Mouse (Mus musculus) midbrain, postnatal 0 days (tissue): ENCODE results near the gene App. TPM values are rescaled to one million over a fixed set of nuclear protein-coding genes. Genes with fewer than 3 reads are reported as not detected.

Experiments
- ATAC-seq: fragments of 200-750 bp; cut with Nextera tagmentation; 2 replicates; pipeline ENCODE4 v1.8.0; 2017; ENCODE audit warnings: moderate number of reproducible peaks, mild to moderate bottlenecking, moderate TSS enrichment, moderate library complexity; ENCODE audit not compliant: low FRiP score
- DNase-seq: peaks from one replicate; pipeline ENCODE4 v3.0.0-alpha.2; 2015; ENCODE audit warnings: low spot score
- H3K27ac ChIP-seq: fragments of 300-500 bp; sonication (generic); 2 replicates; pipeline ENCODE4 v1.5.1; 2014; ENCODE audit warnings: low read depth, mild to moderate bottlenecking, low read length, mixed read lengths
- H3K27me3 ChIP-seq: fragments of 300-500 bp; sonication (generic); 2 replicates; pipeline ENCODE4 v1.6.1; 2014; ENCODE audit warnings: low read length, control low read depth, mixed read lengths; ENCODE audit not compliant: insufficient read depth
- H3K36me3 ChIP-seq: fragments of 300-500 bp; sonication (generic); 2 replicates; pipeline ENCODE4 v1.6.1; 2014; ENCODE audit warnings: low read length, control low read depth, mixed read lengths; ENCODE audit not compliant: insufficient read depth
- H3K4me1 ChIP-seq: fragments of 300-500 bp; sonication (generic); 2 replicates; pipeline ENCODE4 v1.6.1; 2014; ENCODE audit warnings: mild to moderate bottlenecking, control low read depth, antibody characterized with exemption, low read length, mixed read lengths; ENCODE audit not compliant: insufficient read depth
- H3K4me2 ChIP-seq: fragments of 300-500 bp; sonication (generic); 2 replicates; pipeline ENCODE4 v1.6.1; 2014; ENCODE audit warnings: low read depth, mild to moderate bottlenecking, low read length, mixed read lengths; ENCODE audit not compliant: poor library complexity, severe bottlenecking
- H3K4me3 ChIP-seq: fragments of 300-500 bp; sonication (generic); 2 replicates; pipeline ENCODE4 v1.5.1; 2014; ENCODE audit warnings: low read depth, mild to moderate bottlenecking, low read length, moderate library complexity
- H3K9ac ChIP-seq: fragments of 300-500 bp; sonication (generic); replicated peaks from 2 replicates; pipeline ENCODE4 v1.6.1; 2014; ENCODE audit warnings: mild to moderate bottlenecking, low read length, moderate library complexity, mixed read lengths; ENCODE audit not compliant: poor library complexity, severe bottlenecking
- H3K9me3 ChIP-seq: fragments of 300-500 bp; sonication (generic); 2 replicates; pipeline ENCODE4 v1.6.1; 2016; ENCODE audit warnings: low read length, control low read depth
- CTCF ChIP-seq: IDR thresholded peaks from 2 replicates; pipeline ENCODE4 v1.5.1; 2016; ENCODE audit warnings: antibody characterized with exemption, mild to moderate bottlenecking
- WGBS: fragments of 180-500 bp; shearing (Covaris S2); extraction: QIAGEN DNeasy Blood & Tissue Kit; methylation state at CpG from one replicate; pipeline ENCODE4 v1.1.7; 2014; 5-methylcytosine and 5-hydroxymethylcytosine counted together
- polyA plus RNA-seq: library from polyadenylated mRNA; unstranded; fragments of >200 nt; fragmentation: Nextera tagmentation; extraction: Ambion mirVana; gene quantifications from 2 replicates; pipeline ENCODE4 v1.2.1, GENCODE M21; 2015
- total RNA-seq: library from RNA; depleted of rRNA; stranded (reverse); fragments of >200 nt; gene quantifications from 2 replicates; pipeline ENCODE4 v1.2.3, GENCODE M21; 2014

The App gene
- total and polyA plus RNA-seq, 2 experiments from 2014 or later, result 511 to 597 TPM

GRCm38 (mm10) chr16:84927827-84928226 lies 245.7 kb downstream of the App start:
- DNase-seq (no peak), ATAC-seq (no peak)
- no peak overlapping the region for H3K9ac ChIP-seq
- no peaks in the 10 kb centered on the region for H3K9me3 ChIP-seq
- no peaks in the 10 kb centered on the region for H3K36me3 ChIP-seq
- no peak for TF ChIP-seq CTCF
- no peak overlapping the region for H3K4me2 ChIP-seq
- no peaks in the 10 kb centered on the region for H3K4me1 ChIP-seq
- 100% methylated on average over 1 of the region's 1 CpGs for WGBS
- H3K4me3 ChIP-seq, result no peak overlapping the region
- H3K27me3 ChIP-seq, result no peaks in the 10 kb centered on the region
- no peak overlapping the region for H3K27ac ChIP-seq

GRCm38 (mm10) chr16:84919649-84920308 lies 253.8 kb downstream of the App start:
- Histone ChIP-seq H3K4me1 (0 out of 2 replicates have a peak, but pooled peaks cover 2% of the 10 kb centered on the region), H3K9me3 (no peaks in the 10 kb centered on the region), H3K36me3 (no peaks in the 10 kb centered on the region), H3K27me3 (no peaks in the 10 kb centered on the region), H3K9ac (no peak overlapping the region), H3K4me2 (no peak overlapping the region), H3K27ac (no peak overlapping the region), H3K4me3 (no peak overlapping the region)
- 48% methylated on average over 5 of the region's 5 CpGs for WGBS
- DNase-seq, result no peak
- no peak for ATAC-seq
- no peak for TF ChIP-seq CTCF

GRCm38 (mm10) chr16:84919087-84919486 lies 254.5 kb downstream of the App start:
- Histone ChIP-seq H3K27ac (no peak overlapping the region), H3K9me3 (no peaks in the 10 kb centered on the region), H3K4me1 (0 out of 2 replicates have a peak, but pooled peaks cover 2% of the 10 kb centered on the region), H3K4me2 (no peak overlapping the region), H3K4me3 (no peak overlapping the region), H3K27me3 (no peaks in the 10 kb centered on the region), H3K9ac (no peak overlapping the region), H3K36me3 (no peaks in the 10 kb centered on the region)
- TF ChIP-seq CTCF, result no peak
- 76% methylated on average over 3 of the region's 3 CpGs for WGBS
- peak; percentile 10 for DNase-seq
- no peak for ATAC-seq

- DNase-seq, result peak; percentile 78
- Histone ChIP-seq H3K4me3 (no peak overlapping the region), H3K27me3 (no peaks in the 10 kb centered on the region), H3K4me1 (0 out of 2 replicates have a peak, but pooled peaks cover 2% of the 10 kb centered on the region), H3K9me3 (no peaks in the 10 kb centered on the region), H3K36me3 (no peaks in the 10 kb centered on the region), H3K4me2 (peak overlapping the region; percentile 7), H3K9ac (no peak overlapping the region), H3K27ac (no peak overlapping the region)
- peak; percentile 61; the same call in 1 of the 2 replicates for ATAC-seq
- no peak for TF ChIP-seq CTCF
- WGBS, result 20% methylated on average over 3 of the region's 3 CpGs
Measured at GRCm38 (mm10) chr16:84916772-84917171, 256.8 kb downstream of the App start.

- no peaks in the 10 kb centered on the region for H3K36me3 ChIP-seq
- no peak for DNase-seq
- 0 out of 2 replicates have a peak, but pooled peaks have one; percentile 41 for ATAC-seq
- no peaks in the 10 kb centered on the region for H3K9me3 ChIP-seq
- H3K4me3 ChIP-seq, result no peak overlapping the region
- H3K9ac ChIP-seq, result no peak overlapping the region
- WGBS, result 79% methylated on average over 8 of the region's 8 CpGs
- H3K27me3 ChIP-seq, result no peaks in the 10 kb centered on the region
- no peak for TF ChIP-seq CTCF
- H3K4me1 ChIP-seq, result no peaks in the 10 kb centered on the region
- H3K27ac ChIP-seq, result peak overlapping the region; percentile 6; the same call in 1 of the 2 replicates
- no peak overlapping the region for H3K4me2 ChIP-seq
Measured at GRCm38 (mm10) chr16:84911477-84912165, 261.9 kb downstream of the App start.

- H3K27me3 ChIP-seq, result no peaks in the 10 kb centered on the region
- no peak overlapping the region for H3K9ac ChIP-seq
- WGBS, result 92% methylated on average over 4 of the region's 4 CpGs
- no peak overlapping the region for H3K27ac ChIP-seq
- DNase-seq (no peak), ATAC-seq (no peak)
- no peaks in the 10 kb centered on the region for H3K4me1 ChIP-seq
- no peak overlapping the region for H3K4me2 ChIP-seq
- no peak overlapping the region for H3K4me3 ChIP-seq
- no peak for TF ChIP-seq CTCF
- no peaks in the 10 kb centered on the region for H3K36me3 ChIP-seq
- H3K9me3 ChIP-seq, result no peaks in the 10 kb centered on the region
Measured at GRCm38 (mm10) chr16:84902995-84903394, 270.6 kb downstream of the App start.
